1 mouse cellular context compared by ENCODE assay signal in the genomic region with DNA sequence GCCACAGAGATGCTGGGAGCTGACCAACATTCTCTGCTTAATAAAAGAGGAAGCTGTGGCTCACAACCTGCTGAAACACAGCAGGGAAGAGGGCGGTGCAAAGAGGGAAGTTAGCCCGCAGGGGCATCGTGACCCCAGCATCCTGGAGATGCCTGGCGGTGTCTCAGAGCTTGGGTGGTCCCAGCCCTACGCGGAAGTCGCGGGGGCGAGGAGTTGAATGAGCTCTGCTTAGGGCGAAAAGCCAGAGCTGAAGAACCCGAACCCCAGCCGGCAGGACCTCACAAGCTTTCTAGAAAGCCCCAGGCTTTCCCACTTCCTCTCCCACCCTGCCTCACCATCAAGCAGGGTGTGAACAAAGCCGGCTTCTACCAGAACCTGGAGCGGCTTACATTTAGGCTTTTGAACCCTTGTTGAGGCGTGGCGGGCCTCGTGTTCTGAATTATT.
TF ChIP-seq lines count a peak whose summit lies in the region.

No protein-coding gene starts in this region.

TF ChIP-seq in CH12.LX, 34 proteins besides CTCF, POLR2A, EP300 and RAD21 (continued from another document):
- TF ChIP-seq MAZ (IDR thresholded peaks at IDR 0.05; ENCODE audit: low read depth, low read length), result no peak
- TF ChIP-seq JUND (conservative IDR thresholded peaks at IDR 0.05; ENCODE audit: low read depth, low read length), result no peak
- no peak for TF ChIP-seq USF2 (conservative IDR thresholded peaks at IDR 0.05; ENCODE audit: low read depth, low read length)
- TF ChIP-seq USF1 (IDR thresholded peaks at IDR 0.05; ENCODE audit: low read depth, low read length), result no peak
- no peak for TF ChIP-seq E2F4 (IDR thresholded peaks at IDR 0.05; ENCODE audit: insufficient replicate concordance, low read depth, low read length)
- peak; percentile 52; the same call in 1 of the 2 replicates for TF ChIP-seq NELFE (IDR thresholded peaks at IDR 0.05; ENCODE audit: low read depth, low read length)
- no peak for TF ChIP-seq KAT2A (IDR thresholded peaks at IDR 0.05; ENCODE audit: insufficient replicate concordance, low read length)
- TF ChIP-seq MAX (IDR thresholded peaks at IDR 0.05; ENCODE audit: low read length), result 0 out of 2 replicates have a peak, but pooled peaks have one; percentile 28
- no peak for TF ChIP-seq MAFK (IDR thresholded peaks at IDR 0.05; ENCODE audit: insufficient replicate concordance, low read length)
- 0 out of 2 replicates have a peak, but pooled peaks have one; percentile 50 for TF ChIP-seq CHD1 (IDR thresholded peaks at IDR 0.05; ENCODE audit: low read depth, low read length)
- no peak for TF ChIP-seq ZNF384 (IDR thresholded peaks at IDR 0.05; ENCODE audit: low read depth, low read length)
- peak; percentile 67; the same call in 1 of the 2 replicates for TF ChIP-seq POLR2AphosphoS2 (IDR thresholded peaks at IDR 0.05; ENCODE audit: low read depth, low read length)
- peak; percentile 85; the same call in 1 of the 2 replicates for TF ChIP-seq TBP (conservative IDR thresholded peaks at IDR 0.05; ENCODE audit: low read depth, low read length)
- no peak for TF ChIP-seq GABPA (IDR thresholded peaks at IDR 0.05; ENCODE audit: insufficient replicate concordance, low read depth, low read length)
- no peak for TF ChIP-seq MXI1 (IDR thresholded peaks at IDR 0.05; ENCODE audit: low read depth, low read length)
- TF ChIP-seq MYC (IDR thresholded peaks at IDR 0.05; ENCODE audit: low read depth, low read length), result peak; percentile 72; the same call in 1 of the 2 replicates
- TF ChIP-seq TCF12 (IDR thresholded peaks at IDR 0.05; ENCODE audit: low read depth, low read length), result peak; percentile 79; the same call in 1 of the 2 replicates
- peak; percentile 82 for TF ChIP-seq ELF1 (IDR thresholded peaks at IDR 0.05; ENCODE audit: low read depth, low read length)
- TF ChIP-seq SMC3 (IDR thresholded peaks at IDR 0.05; ENCODE audit: low read depth, low read length), result no peak
- TF ChIP-seq MEF2A (IDR thresholded peaks at IDR 0.05; ENCODE audit: borderline replicate concordance, low read depth, low read length), result no peak
- TF ChIP-seq IRF4 (IDR thresholded peaks at IDR 0.05; ENCODE audit: low read depth, low read length), result peak; percentile 92
